In the genomic region with DNA sequence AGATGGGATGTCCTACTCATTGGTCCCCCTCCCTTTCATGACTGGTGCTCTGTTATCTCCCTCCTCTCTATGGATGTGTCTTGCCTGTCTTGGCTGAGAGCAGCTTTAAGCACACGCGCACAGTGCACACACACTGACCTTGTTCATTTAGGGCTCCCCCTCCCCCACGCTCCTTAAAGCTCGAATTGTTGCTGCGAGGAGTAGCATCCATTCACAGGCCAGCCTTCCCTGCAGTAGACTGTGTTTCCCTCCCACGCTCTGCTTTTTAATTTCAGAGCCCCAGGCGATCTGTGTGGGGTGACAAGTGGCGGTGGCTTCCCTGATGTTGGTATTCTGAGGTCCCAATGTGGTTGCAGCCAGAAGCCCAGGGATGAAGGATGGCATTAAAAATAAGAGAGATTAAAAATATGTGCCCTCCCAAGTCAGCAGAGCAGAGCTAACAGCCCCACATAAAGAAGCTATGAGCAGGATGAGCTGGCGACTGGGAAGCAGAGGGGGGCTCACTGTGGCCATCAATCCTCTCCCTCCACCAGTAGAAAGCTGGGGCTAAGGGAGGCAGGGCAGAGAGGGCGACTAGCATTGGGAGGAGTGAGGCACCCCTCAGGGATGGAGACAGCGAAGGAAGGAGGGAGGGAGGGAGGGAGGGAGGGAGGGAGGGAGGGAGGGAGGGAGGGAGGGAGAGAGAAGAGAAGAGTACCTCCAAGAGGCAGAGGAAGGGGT, we compare ENCODE assay signal across 11 mouse cellular contexts.
A peak's percentile ranks its signal among the peaks of the same experiment; 100 is the strongest.
DNase-seq lines count a peak whose midpoint lies in the region; ATAC-seq lines count a peak whose summit lies in the region.
"Had no signal": no experiment of that assay in that cellular context is flagged by ENCODE, and none has a peak within 500 bp of the region (broad histone marks: within the 10 kb centered on the region; RNA-seq: fewer than 3 reads in every experiment).

No protein-coding gene starts in this region.

- H3K9ac ChIP-seq in hindbrain, embryonic 14.5 days: peak overlapping the region; percentile 44
- no peak overlapping the region for H3K9ac ChIP-seq in midbrain, embryonic 14.5 days (replicated peaks; ENCODE audit: low read length)

- peak; percentile 58 for ATAC-seq in hindbrain, embryonic 14.5 days (ENCODE audit: low FRiP score)
- ATAC-seq in midbrain, embryonic 14.5 days (ENCODE audit: low FRiP score, low TSS enrichment): peak; percentile 35; the same call in 1 of the 2 replicates
- ATAC-seq in monocyte, adult 5-6 weeks (replicated peaks; ENCODE audit: insufficient number of reproducible peaks, low FRiP score, low TSS enrichment, poor library complexity, severe bottlenecking): no peak

- no peaks in the 10 kb centered on the region for H3K36me3 ChIP-seq in hindbrain, embryonic 14.5 days (replicated peaks; ENCODE audit: control insufficient read depth, insufficient read depth)
- no peaks in the 10 kb centered on the region for H3K36me3 ChIP-seq in midbrain, embryonic 14.5 days (ENCODE audit: control insufficient read depth, insufficient read depth, low read length)

- WGBS in hindbrain, embryonic 14.5 days: 16% methylated on average over 10 of the region's 11 CpGs
- WGBS in midbrain, embryonic 14.5 days: 20% methylated on average over 11 of the region's 11 CpGs

- DNase-seq in left cerebral cortex, adult 11 months (ENCODE audit: low spot score): peak; percentile 41
- no peak for DNase-seq in left cerebral cortex, postnatal 4 days
- peak; percentile 64 for DNase-seq in hindbrain, embryonic 14.5 days (ENCODE audit: low spot score)
- DNase-seq in midbrain, embryonic 14.5 days: peak; percentile 81
- peak; percentile 46 for DNase-seq in right cerebral cortex, postnatal 4 days
- no peak for DNase-seq in testis, postnatal 10 days (ENCODE audit: low spot score)
- DNase-seq in thymus, postnatal 36 days: no peak
- DNase-seq: cerebellum, adult 9-11 months; thymus, postnatal 25 days had no signal

- no peak overlapping the region for H3K4me3 ChIP-seq in hindbrain, embryonic 14.5 days (replicated peaks; ENCODE audit: low read length)
- no peak overlapping the region for H3K4me3 ChIP-seq in midbrain, embryonic 14.5 days (replicated peaks; ENCODE audit: low read depth, low read length)

- no peaks in the 10 kb centered on the region for H3K9me3 ChIP-seq in hindbrain, embryonic 14.5 days (ENCODE audit: control insufficient read depth, low read length)
- H3K9me3 ChIP-seq in midbrain, embryonic 14.5 days (ENCODE audit: control insufficient read depth, low read length): no peaks in the 10 kb centered on the region

- no peaks in the 10 kb centered on the region for H3K27me3 ChIP-seq in hindbrain, embryonic 14.5 days (ENCODE audit: control insufficient read depth, insufficient read depth, low read length)
- no peaks in the 10 kb centered on the region for H3K27me3 ChIP-seq in midbrain, embryonic 14.5 days (ENCODE audit: control insufficient read depth, insufficient read depth, low read length)
- H3K27me3 ChIP-seq: CH12.LX had no signal

- H3K4me1 ChIP-seq in hindbrain, embryonic 14.5 days (replicated peaks; ENCODE audit: control insufficient read depth, insufficient read depth, low read length): peaks cover 46% of the 10 kb centered on the region
- peaks cover 30% of the 10 kb centered on the region for H3K4me1 ChIP-seq in midbrain, embryonic 14.5 days (ENCODE audit: control insufficient read depth, insufficient read depth, low read length)

- intact Hi-C loops in left cerebral cortex, postnatal 4 days (cut with DNase I): loop anchor here (10.0 kb wide), 1 partner anchor 171 kb away; a partner anchor contains a TSS

- no peak overlapping the region for H3K4me2 ChIP-seq in hindbrain, embryonic 14.5 days (replicated peaks)
- no peak overlapping the region for H3K4me2 ChIP-seq in midbrain, embryonic 14.5 days (ENCODE audit: low read length)

- peak overlapping the region; percentile 87 for H3K27ac ChIP-seq in hindbrain, embryonic 14.5 days
- H3K27ac ChIP-seq in midbrain, embryonic 14.5 days (replicated peaks; ENCODE audit: low read depth, low read length): peak overlapping the region; percentile 83

Comparison
In these comparisons a context has a peak if more than half of its experiments do, and no peak if none do; other contexts are left out.
1. DNase-seq: peak in left cerebral cortex, adult 11 months (single experiment), hindbrain, embryonic 14.5 days (single experiment), midbrain, embryonic 14.5 days (single experiment) and right cerebral cortex, postnatal 4 days (single experiment); none in left cerebral cortex, postnatal 4 days (single experiment), testis, postnatal 10 days (single experiment) and thymus, postnatal 36 days (0 of 2).